Mouse (Mus musculus) thymus, adult 2 months (tissue): ENCODE results near the gene Car10.

Source experiments
- CTCF ChIP-seq: fragments of 200-500 bp; IDR thresholded peaks from 2 replicates; pipeline ENCODE4 v1.5.1; 2012; ENCODE audit warnings: mild to moderate bottlenecking, control low read depth, low read length, moderate library complexity, borderline replicate concordance; ENCODE audit not compliant: control insufficient read depth, poor library complexity, insufficient read depth; ENCODE audit errors: extremely low read depth
- POLR2A ChIP-seq: fragments of 200-500 bp; IDR thresholded peaks from 2 replicates; pipeline ENCODE4 v1.6.1; 2012; ENCODE audit warnings: mild to moderate bottlenecking, low read length, control low read depth, moderate library complexity; ENCODE audit not compliant: control insufficient read depth, poor library complexity, insufficient read depth; ENCODE audit errors: extremely low read depth

- no peak for TF ChIP-seq CTCF
- TF ChIP-seq POLR2A, result no peak
Measured at GRCm38 (mm10) chr11:93560570-93560969, 462.7 kb downstream of the Car10 start.
